Mouse (Mus musculus) left cerebral cortex, adult 2 months (tissue): ENCODE data around the gene L3mbtl1. TPM values are rescaled to one million over a fixed set of nuclear protein-coding genes. Genes with fewer than 3 reads are reported as not detected.

Experiments used
- DNase-seq, 2 experiments: peaks; one replicate each; pipeline ENCODE4 v3.0.0; 2021 to 2022; ENCODE audit warnings: low spot score in 2 of 2, mixed read lengths in 1 of 2; ENCODE audit errors: extremely low spot score in 1 of 2
- H3K27ac ChIP-seq: fragments of 200-600 bp; 2 replicates; pipeline ENCODE4 v1.8.1; 2022
- H3K4me3 ChIP-seq: fragments of 200-600 bp; 2 replicates; pipeline ENCODE4 v1.8.1; 2022
- CTCF ChIP-seq: fragments of 200-600 bp; IDR thresholded peaks from 2 replicates; pipeline ENCODE4 v1.8.1; 2022; ENCODE audit warnings: antibody characterized with exemption, mild to moderate bottlenecking, moderate library complexity
- intact Hi-C: fragments of 180-260 bp; cut with DNase I; formaldehyde crosslinking; loops from one replicate; pipeline ENCODE4 v1.15.1; 2025
- total RNA-seq, 2 experiments: library from RNA; stranded (reverse); gene quantifications; 2 replicates each; pipeline ENCODE4 v1.2.3; 2021

Gene L3mbtl1
- total RNA-seq, 2 experiments from 2014 or later = 19.3 to 22.2 TPM

- intact Hi-C loops = no loop called here
- no peak for TF ChIP-seq CTCF
- H3K4me3 ChIP-seq = peak overlapping the region; percentile 31
- H3K27ac ChIP-seq = no peak overlapping the region
- DNase-seq = peak in 1 of 2 experiments; percentile 53
Measured at GRCm38 (mm10) chr2:162947736-162948135, 4.5 kb downstream of the L3mbtl1 start.

GRCm38 (mm10) chr2:162948221-162948620 lies 4.9 kb downstream of the L3mbtl1 start:
- intact Hi-C loops = no loop called here
- no peak for DNase-seq
- H3K4me3 ChIP-seq = peak overlapping the region; percentile 31
- TF ChIP-seq CTCF = no peak
- no peak overlapping the region for H3K27ac ChIP-seq

GRCm38 (mm10) chr2:162950776-162951175 lies 7.5 kb downstream of the L3mbtl1 start:
- no peak for DNase-seq
- TF ChIP-seq CTCF = no peak
- H3K4me3 ChIP-seq = no peak overlapping the region
- intact Hi-C loops = no loop called here
- no peak overlapping the region for H3K27ac ChIP-seq

GRCm38 (mm10) chr2:162956843-162957242 lies 13.6 kb downstream of the L3mbtl1 start:
- intact Hi-C loops = no loop called here
- H3K27ac ChIP-seq = no peak overlapping the region

GRCm38 (mm10) chr2:162961321-162961720 lies 18.0 kb downstream of the L3mbtl1 start:
- no peak for TF ChIP-seq CTCF
- intact Hi-C loops = no loop called here
- DNase-seq = no peak

More at GRCm38 (mm10) chr2:162956843-162957242, 13.6 kb downstream of the L3mbtl1 start:
- peak; percentile 29; the same call in 1 of the 2 replicates for TF ChIP-seq CTCF
- no peak overlapping the region for H3K4me3 ChIP-seq
- no peak for DNase-seq

GRCm38 (mm10) chr2:162966734-162967133 lies 23.5 kb downstream of the L3mbtl1 start:
- no peak for TF ChIP-seq CTCF
- intact Hi-C loops = no loop called here
- no peak overlapping the region for H3K4me3 ChIP-seq
- H3K27ac ChIP-seq = no peak overlapping the region
- DNase-seq = no peak

More at GRCm38 (mm10) chr2:162961321-162961720, 18.0 kb downstream of the L3mbtl1 start:
- Histone ChIP-seq H3K4me3 (no peak overlapping the region), H3K27ac (no peak overlapping the region)

GRCm38 (mm10) chr2:162968357-162968756 lies 25.1 kb downstream of the L3mbtl1 start:
- intact Hi-C loops = no loop called here
- no peak overlapping the region for H3K27ac ChIP-seq
- DNase-seq = no peak
- TF ChIP-seq CTCF = peak; percentile 65
- H3K4me3 ChIP-seq = no peak overlapping the region

- no peak for TF ChIP-seq CTCF
- intact Hi-C loops = no loop called here
- Histone ChIP-seq H3K27ac (no peak overlapping the region), H3K4me3 (no peak overlapping the region)
- DNase-seq = no peak
Measured at GRCm38 (mm10) chr2:162969101-162969500, 25.8 kb downstream of the L3mbtl1 start.

GRCm38 (mm10) chr2:162970896-162971295 lies 27.6 kb downstream of the L3mbtl1 start:
- Histone ChIP-seq H3K27ac (no peak overlapping the region), H3K4me3 (no peak overlapping the region)
- TF ChIP-seq CTCF = no peak
- DNase-seq = no peak
- intact Hi-C loops = no loop called here

GRCm38 (mm10) chr2:162972752-162973151 lies 29.5 kb downstream of the L3mbtl1 start:
- no peak overlapping the region for H3K4me3 ChIP-seq
- DNase-seq = no peak
- TF ChIP-seq CTCF = no peak
- intact Hi-C loops = no loop called here
- H3K27ac ChIP-seq = no peak overlapping the region

GRCm38 (mm10) chr2:162973206-162973605 lies 29.9 kb downstream of the L3mbtl1 start:
- no peak for TF ChIP-seq CTCF
- intact Hi-C loops = no loop called here
- Histone ChIP-seq H3K4me3 (no peak overlapping the region), H3K27ac (no peak overlapping the region)
- no peak for DNase-seq

GRCm38 (mm10) chr2:162973637-162974036 lies 30.4 kb downstream of the L3mbtl1 start:
- no peak for DNase-seq

GRCm38 (mm10) chr2:162975157-162975775 lies 32.0 kb downstream of the L3mbtl1 start:
- intact Hi-C loops = no loop called here

More at GRCm38 (mm10) chr2:162973637-162974036, 30.4 kb downstream of the L3mbtl1 start:
- H3K4me3 ChIP-seq = no peak overlapping the region
- intact Hi-C loops = no loop called here
- no peak overlapping the region for H3K27ac ChIP-seq
- no peak for TF ChIP-seq CTCF

More at GRCm38 (mm10) chr2:162975157-162975775, 32.0 kb downstream of the L3mbtl1 start:
- no peak for TF ChIP-seq CTCF
- no peak for DNase-seq
- Histone ChIP-seq H3K27ac (no peak overlapping the region), H3K4me3 (no peak overlapping the region)
